Mouse (Mus musculus): ENCODE data around the gene Sema4f. TPM values are rescaled to one million over a fixed set of nuclear protein-coding genes. Genes with fewer than 3 reads are reported as not detected.
A peak's percentile ranks its signal among the peaks of the same experiment; 100 is the strongest.

Gene Sema4f
- polyA plus RNA-seq, 1 experiment from 2014 or later: 2.0 TPM

DNA sequence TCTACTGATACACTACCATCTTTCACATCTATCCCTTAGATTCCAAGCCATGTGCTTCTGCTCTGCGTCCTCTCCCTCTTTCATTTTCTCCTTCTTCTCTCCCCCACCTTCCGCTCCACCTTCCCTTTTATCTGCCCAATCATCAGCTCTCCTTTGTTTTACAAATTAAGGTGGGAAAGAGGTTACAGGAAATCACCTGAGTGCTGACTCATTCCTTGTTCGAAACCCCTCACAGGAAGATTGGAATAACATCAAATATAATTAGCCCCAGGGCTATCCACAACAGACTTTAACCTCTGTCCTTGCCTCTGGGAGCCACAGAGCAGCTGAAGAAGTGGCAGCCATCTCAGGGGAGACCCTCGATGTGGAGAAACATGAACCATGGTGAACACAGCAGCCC is 53.7 kb downstream of the Sema4f start:
- 84% methylated on average over 4 of the region's 4 CpGs for WGBS
- H3K9me3 ChIP-seq (ENCODE audit: control insufficient read depth, low read length): no peaks in the 10 kb centered on the region
- no peak overlapping the region for H3K4me2 ChIP-seq (replicated peaks; ENCODE audit: low read depth, low read length)
- no peak for ATAC-seq (ENCODE audit: low FRiP score)
- no peaks in the 10 kb centered on the region for H3K36me3 ChIP-seq (ENCODE audit: control insufficient read depth, insufficient read depth, low read length)
- DNase-seq (ENCODE audit: low spot score): no peak
- H3K27me3 ChIP-seq (ENCODE audit: control insufficient read depth, insufficient read depth, low read length): no peaks in the 10 kb centered on the region
- H3K9ac ChIP-seq (ENCODE audit: low read depth, low read length): no peak overlapping the region
- no peaks in the 10 kb centered on the region for H3K4me1 ChIP-seq (replicated peaks; ENCODE audit: control insufficient read depth, insufficient read depth, low read length)
- no peak overlapping the region for H3K27ac ChIP-seq (ENCODE audit: low read depth, low read length)
- H3K4me3 ChIP-seq (ENCODE audit: low read depth, low read length): no peak overlapping the region

DNA sequence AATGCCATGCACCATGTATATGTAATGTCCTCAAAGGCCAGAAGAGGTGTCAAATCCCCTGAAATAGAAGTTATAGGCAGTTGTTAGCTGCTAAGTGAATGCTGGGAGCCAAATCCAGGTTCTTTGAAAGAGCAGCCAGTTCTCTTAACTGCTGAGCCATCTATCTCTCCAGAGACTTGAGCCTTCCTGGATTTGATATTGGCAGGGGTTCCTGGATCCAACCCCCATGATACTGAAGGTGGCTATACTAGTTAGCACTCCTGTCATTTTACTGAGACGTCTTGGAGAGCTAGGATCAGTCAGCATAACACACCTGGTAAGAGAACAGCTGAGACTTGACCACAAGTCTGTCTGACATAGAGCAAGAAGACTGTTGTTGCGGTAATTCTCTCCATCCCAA is 54.1 kb downstream of the Sema4f start:
- no peak overlapping the region for H3K4me3 ChIP-seq (ENCODE audit: low read depth, low read length)
- H3K9ac ChIP-seq (ENCODE audit: low read depth, low read length): no peak overlapping the region
- no peak for ATAC-seq (ENCODE audit: low FRiP score)
- no peaks in the 10 kb centered on the region for H3K9me3 ChIP-seq (ENCODE audit: control insufficient read depth, low read length)
- H3K27me3 ChIP-seq (ENCODE audit: control insufficient read depth, insufficient read depth, low read length): no peaks in the 10 kb centered on the region
- H3K4me2 ChIP-seq (replicated peaks; ENCODE audit: low read depth, low read length): no peak overlapping the region
- 77% methylated on average over 2 of the region's 2 CpGs for WGBS
- H3K27ac ChIP-seq (ENCODE audit: low read depth, low read length): no peak overlapping the region
- no peak for DNase-seq (ENCODE audit: low spot score)
- H3K36me3 ChIP-seq (ENCODE audit: control insufficient read depth, insufficient read depth, low read length): no peaks in the 10 kb centered on the region
- no peaks in the 10 kb centered on the region for H3K4me1 ChIP-seq (replicated peaks; ENCODE audit: control insufficient read depth, insufficient read depth, low read length)

DNA sequence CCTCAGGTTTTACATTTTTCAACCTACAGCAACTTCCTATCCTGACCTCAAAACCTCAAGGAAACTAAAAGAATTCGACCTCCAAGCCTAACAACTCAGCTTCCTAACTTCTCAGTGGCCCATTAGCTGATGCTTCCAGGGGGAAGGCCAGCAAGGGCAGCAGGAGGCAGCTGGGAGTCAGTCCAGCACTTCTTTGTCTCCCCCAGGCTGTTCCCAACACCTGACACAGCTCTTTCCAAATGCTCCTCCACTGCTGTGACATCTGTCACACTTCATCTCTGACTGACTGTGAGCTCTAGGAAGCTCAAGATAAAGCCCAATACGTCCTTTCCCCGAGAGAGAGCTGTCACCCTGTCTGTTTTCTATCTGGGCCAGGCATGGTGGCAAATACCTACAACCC is 55.0 kb downstream of the Sema4f start:
- H3K4me1 ChIP-seq (replicated peaks; ENCODE audit: control insufficient read depth, insufficient read depth, low read length): no peaks in the 10 kb centered on the region
- no peak overlapping the region for H3K27ac ChIP-seq (ENCODE audit: low read depth, low read length)
- H3K36me3 ChIP-seq (ENCODE audit: control insufficient read depth, insufficient read depth, low read length): no peaks in the 10 kb centered on the region
- no peaks in the 10 kb centered on the region for H3K9me3 ChIP-seq (ENCODE audit: control insufficient read depth, low read length)
- DNase-seq (ENCODE audit: low spot score): no peak
- H3K27me3 ChIP-seq (ENCODE audit: control insufficient read depth, insufficient read depth, low read length): no peaks in the 10 kb centered on the region
- no peak overlapping the region for H3K4me3 ChIP-seq (ENCODE audit: low read depth, low read length)
- H3K4me2 ChIP-seq (replicated peaks; ENCODE audit: low read depth, low read length): no peak overlapping the region
- 55% methylated on average over 3 of the region's 3 CpGs for WGBS
- ATAC-seq (ENCODE audit: low FRiP score): no peak
- no peak overlapping the region for H3K9ac ChIP-seq (ENCODE audit: low read depth, low read length)

DNA sequence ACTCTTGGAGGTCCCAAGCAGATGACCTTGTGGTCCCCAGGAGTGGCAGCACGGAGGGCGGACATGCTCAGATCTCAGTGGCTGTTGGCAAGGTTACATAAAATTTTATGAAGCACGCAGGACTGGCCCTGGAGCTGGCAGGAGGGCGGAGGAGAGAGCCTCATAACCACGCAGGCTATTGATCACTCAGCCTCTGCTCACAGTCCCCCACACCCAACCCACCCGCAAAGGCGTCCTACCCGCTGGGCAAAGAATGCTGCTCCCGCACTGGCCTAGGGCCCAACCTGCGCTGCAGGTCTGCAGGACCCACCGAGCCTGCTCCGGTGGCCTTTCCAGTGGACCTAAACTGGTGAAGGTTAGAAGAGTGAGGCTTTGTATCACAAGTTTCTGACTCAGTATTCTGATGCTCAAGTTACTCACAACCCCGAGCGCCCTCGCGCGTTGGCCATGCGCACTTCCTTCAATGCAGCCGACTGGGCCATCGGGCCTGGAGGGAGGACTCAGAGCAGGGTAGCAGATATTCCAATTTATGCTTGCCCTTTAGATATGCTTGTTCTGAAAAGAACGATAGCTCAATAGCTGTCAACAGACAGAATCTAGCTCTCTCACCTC is 58.0 kb downstream of the Sema4f start:
- WGBS: 51% methylated on average over 19 of the region's 21 CpGs
- ATAC-seq (ENCODE audit: low FRiP score) (peak; percentile 12; the same call in 1 of the 2 replicates), DNase-seq (ENCODE audit: low spot score) (peak; percentile 69)
- no peaks in the 10 kb centered on the region for H3K27me3 ChIP-seq (ENCODE audit: control insufficient read depth, insufficient read depth, low read length)
- no peak overlapping the region for H3K4me3 ChIP-seq (ENCODE audit: low read depth, low read length)
- H3K36me3 ChIP-seq (ENCODE audit: control insufficient read depth, insufficient read depth, low read length): no peaks in the 10 kb centered on the region
- no peak overlapping the region for H3K9ac ChIP-seq (ENCODE audit: low read depth, low read length)
- H3K4me2 ChIP-seq (replicated peaks; ENCODE audit: low read depth, low read length): no peak overlapping the region
- H3K9me3 ChIP-seq (ENCODE audit: control insufficient read depth, low read length): no peaks in the 10 kb centered on the region
- no peaks in the 10 kb centered on the region for H3K4me1 ChIP-seq (replicated peaks; ENCODE audit: control insufficient read depth, insufficient read depth, low read length)
- no peak overlapping the region for H3K27ac ChIP-seq (ENCODE audit: low read depth, low read length)

DNA sequence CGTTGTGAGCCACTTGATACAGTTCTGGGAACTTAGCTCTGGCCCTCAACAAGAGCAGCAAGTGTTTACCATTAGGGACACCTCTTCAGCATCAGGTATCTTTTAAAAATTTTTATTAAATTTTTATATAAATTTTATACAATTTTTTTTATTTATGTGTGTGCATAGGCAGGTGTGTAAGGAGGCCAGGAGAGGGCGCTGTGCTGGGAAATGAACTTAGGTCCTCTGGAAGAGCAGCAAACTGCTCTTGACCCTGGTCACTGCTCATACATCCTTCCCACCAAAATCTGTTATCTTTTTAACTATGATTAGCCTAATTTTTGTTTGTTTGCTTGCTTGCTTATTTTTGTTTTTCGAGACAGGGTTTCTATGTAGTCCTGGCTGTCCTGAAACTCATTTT is 58.8 kb downstream of the Sema4f start:
- no peaks in the 10 kb centered on the region for H3K36me3 ChIP-seq (ENCODE audit: control insufficient read depth, insufficient read depth, low read length)
- no peak overlapping the region for H3K4me3 ChIP-seq (ENCODE audit: low read depth, low read length)
- no peak overlapping the region for H3K9ac ChIP-seq (ENCODE audit: low read depth, low read length)
- 73% methylated on average over 3 of the region's 3 CpGs for WGBS
- H3K9me3 ChIP-seq (ENCODE audit: control insufficient read depth, low read length): no peaks in the 10 kb centered on the region
- DNase-seq (ENCODE audit: low spot score) (peak; percentile 17), ATAC-seq (ENCODE audit: low FRiP score) (no peak)
- H3K27me3 ChIP-seq (ENCODE audit: control insufficient read depth, insufficient read depth, low read length): no peaks in the 10 kb centered on the region
- no peaks in the 10 kb centered on the region for H3K4me1 ChIP-seq (replicated peaks; ENCODE audit: control insufficient read depth, insufficient read depth, low read length)
- no peak overlapping the region for H3K27ac ChIP-seq (ENCODE audit: low read depth, low read length)
- no peak overlapping the region for H3K4me2 ChIP-seq (replicated peaks; ENCODE audit: low read depth, low read length)

DNA sequence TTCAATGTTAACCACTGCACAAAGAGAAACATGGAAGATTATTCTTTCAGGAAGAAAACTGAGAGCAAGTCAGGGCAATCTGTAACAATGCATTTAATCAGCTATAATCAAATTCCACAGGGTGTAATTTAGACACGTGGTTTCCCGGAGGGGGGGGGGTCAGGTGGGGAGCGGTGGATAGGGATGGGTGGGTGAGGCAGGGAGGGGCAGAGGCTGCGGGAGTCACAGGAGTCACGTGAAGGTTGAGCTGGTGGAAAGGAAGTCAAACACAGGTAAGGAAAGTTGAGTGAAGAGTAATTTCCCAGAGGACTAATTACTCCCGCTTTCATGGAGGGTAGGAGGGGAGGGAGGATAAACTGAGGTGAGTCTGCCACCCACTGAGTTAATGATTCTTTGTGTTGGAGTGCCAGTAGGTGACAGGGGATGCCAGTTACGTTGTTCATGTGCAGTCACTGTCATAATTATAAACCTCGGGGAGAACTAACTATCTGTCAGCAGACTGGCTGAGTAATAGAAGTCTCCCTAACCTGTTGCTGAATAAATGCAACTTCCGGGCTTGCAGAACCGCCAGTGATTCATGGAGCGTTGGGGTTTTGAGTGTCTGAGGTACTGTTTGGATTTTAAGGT is 60.0 kb downstream of the Sema4f start:
- DNase-seq (ENCODE audit: low spot score) (no peak), ATAC-seq (ENCODE audit: low FRiP score) (no peak)
- Histone ChIP-seq H3K9ac (ENCODE audit: low read depth, low read length) (no peak overlapping the region), H3K4me3 (ENCODE audit: low read depth, low read length) (no peak overlapping the region), H3K27ac (ENCODE audit: low read depth, low read length) (no peak overlapping the region), H3K9me3 (ENCODE audit: control insufficient read depth, low read length) (no peaks in the 10 kb centered on the region), H3K4me1 (replicated peaks; ENCODE audit: control insufficient read depth, insufficient read depth, low read length) (no peaks in the 10 kb centered on the region), H3K4me2 (replicated peaks; ENCODE audit: low read depth, low read length) (no peak overlapping the region), H3K27me3 (ENCODE audit: control insufficient read depth, insufficient read depth, low read length) (no peaks in the 10 kb centered on the region), H3K36me3 (ENCODE audit: control insufficient read depth, insufficient read depth, low read length) (no peaks in the 10 kb centered on the region)
- 73% methylated on average over 11 of the region's 11 CpGs for WGBS

DNA sequence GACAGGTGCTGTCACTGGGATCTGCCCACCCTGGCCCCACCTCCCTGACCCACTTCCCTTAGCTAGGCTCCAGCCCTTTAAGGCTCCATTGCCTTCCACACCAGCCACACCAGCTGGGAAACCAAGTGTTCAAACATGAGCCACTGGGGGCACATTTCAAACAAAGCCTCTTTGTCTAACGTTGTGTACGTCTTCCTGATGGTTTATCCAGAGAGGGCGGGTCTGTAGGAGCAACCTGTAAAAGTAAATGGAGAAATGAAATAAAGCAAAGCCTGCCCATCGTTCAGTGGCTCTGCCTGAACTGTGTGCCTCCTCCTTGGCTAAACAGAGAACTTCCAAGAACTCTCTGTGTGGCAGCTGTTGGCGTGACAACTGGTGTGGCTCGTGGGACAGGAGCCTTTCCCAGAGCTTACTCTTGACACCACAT is 64.0 kb downstream of the Sema4f start:
- Histone ChIP-seq H3K9ac (ENCODE audit: low read depth, low read length) (no peak overlapping the region), H3K4me2 (replicated peaks; ENCODE audit: low read depth, low read length) (no peak overlapping the region), H3K4me3 (ENCODE audit: low read depth, low read length) (no peak overlapping the region), H3K9me3 (ENCODE audit: control insufficient read depth, low read length) (no peaks in the 10 kb centered on the region), H3K27me3 (ENCODE audit: control insufficient read depth, insufficient read depth, low read length) (no peaks in the 10 kb centered on the region), H3K4me1 (replicated peaks; ENCODE audit: control insufficient read depth, insufficient read depth, low read length) (no peaks in the 10 kb centered on the region), H3K36me3 (ENCODE audit: control insufficient read depth, insufficient read depth, low read length) (no peaks in the 10 kb centered on the region), H3K27ac (ENCODE audit: low read depth, low read length) (no peak overlapping the region)
- WGBS: 66% methylated on average over 6 of the region's 6 CpGs
- ATAC-seq (ENCODE audit: low FRiP score): no peak
- no peak for DNase-seq (ENCODE audit: low spot score)

DNA sequence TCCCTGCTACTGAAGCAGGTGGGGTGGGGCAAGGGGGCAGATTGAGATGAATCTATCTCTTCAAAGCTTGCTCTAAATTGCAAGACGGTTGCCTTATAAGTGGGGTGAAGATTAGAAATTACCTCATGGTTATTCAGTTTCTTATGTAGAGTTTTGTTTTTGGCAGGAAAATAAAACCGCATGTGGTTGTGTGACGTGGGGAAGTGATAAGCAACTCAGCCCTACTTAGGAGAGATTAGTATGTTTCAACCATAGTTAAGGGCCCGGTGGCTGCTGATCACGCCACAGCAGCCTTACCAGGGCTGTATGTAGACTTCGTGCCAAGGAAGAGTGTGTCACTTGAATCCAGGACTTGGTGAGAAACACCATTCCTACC is 67.2 kb downstream of the Sema4f start:
- Histone ChIP-seq H3K9me3 (ENCODE audit: control insufficient read depth, low read length) (no peaks in the 10 kb centered on the region), H3K4me3 (ENCODE audit: low read depth, low read length) (no peak overlapping the region), H3K4me2 (replicated peaks; ENCODE audit: low read depth, low read length) (no peak overlapping the region), H3K4me1 (replicated peaks; ENCODE audit: control insufficient read depth, insufficient read depth, low read length) (no peaks in the 10 kb centered on the region), H3K27ac (ENCODE audit: low read depth, low read length) (no peak overlapping the region), H3K9ac (ENCODE audit: low read depth, low read length) (no peak overlapping the region), H3K27me3 (ENCODE audit: control insufficient read depth, insufficient read depth, low read length) (no peaks in the 10 kb centered on the region), H3K36me3 (ENCODE audit: control insufficient read depth, insufficient read depth, low read length) (no peaks in the 10 kb centered on the region)
- 97% methylated on average over 6 of the region's 6 CpGs for WGBS
- no peak for DNase-seq (ENCODE audit: low spot score)
- no peak for ATAC-seq (ENCODE audit: low FRiP score)

DNA sequence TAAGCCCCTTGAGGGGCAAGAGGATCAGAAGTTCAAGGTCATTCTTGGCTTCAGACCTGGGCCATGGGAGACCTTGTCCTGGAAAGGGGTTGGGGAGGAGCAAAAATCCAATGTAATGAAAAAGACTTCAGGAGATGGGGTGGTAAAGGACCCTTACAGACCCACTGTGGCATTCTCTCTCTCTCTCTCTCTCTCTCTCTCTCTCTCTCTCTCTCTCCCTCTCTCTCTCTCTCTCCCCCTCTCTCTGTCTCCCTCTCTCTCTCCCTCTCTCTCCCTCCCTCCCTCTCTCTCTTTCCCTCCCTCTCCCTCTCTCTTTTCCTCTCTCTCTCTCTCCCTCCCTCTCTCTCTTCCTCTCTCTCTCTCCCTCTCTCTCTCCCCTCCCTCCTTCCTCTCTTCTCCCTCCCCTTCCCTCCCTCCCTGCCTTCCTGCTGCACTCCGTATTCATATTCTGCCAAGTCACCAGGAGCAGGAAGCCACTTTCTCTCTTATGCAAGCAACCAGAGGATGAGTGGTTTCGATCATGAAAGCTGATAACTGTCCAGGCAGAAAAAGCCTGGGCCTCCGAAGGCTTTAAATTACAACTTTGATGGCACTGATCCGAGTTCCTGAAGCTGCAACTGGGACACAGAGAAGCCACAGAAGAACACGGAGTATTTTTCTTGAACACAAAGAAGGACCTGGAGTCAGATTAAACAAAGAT is 67.8 kb downstream of the Sema4f start:
- DNase-seq (ENCODE audit: low spot score): no peak
- no peaks in the 10 kb centered on the region for H3K4me1 ChIP-seq (replicated peaks; ENCODE audit: control insufficient read depth, insufficient read depth, low read length)

More for the DNA sequence above, 67.8 kb downstream of the Sema4f start:
- H3K4me2 ChIP-seq (replicated peaks; ENCODE audit: low read depth, low read length): no peak overlapping the region
- ATAC-seq (ENCODE audit: low FRiP score): no peak
- H3K27me3 ChIP-seq (ENCODE audit: control insufficient read depth, insufficient read depth, low read length): no peaks in the 10 kb centered on the region
- 46% methylated on average over 5 of the region's 5 CpGs for WGBS
- H3K27ac ChIP-seq (ENCODE audit: low read depth, low read length): no peak overlapping the region
- no peaks in the 10 kb centered on the region for H3K36me3 ChIP-seq (ENCODE audit: control insufficient read depth, insufficient read depth, low read length)
- no peak overlapping the region for H3K4me3 ChIP-seq (ENCODE audit: low read depth, low read length)
- H3K9ac ChIP-seq (ENCODE audit: low read depth, low read length): no peak overlapping the region
- H3K9me3 ChIP-seq (ENCODE audit: control insufficient read depth, low read length): no peaks in the 10 kb centered on the region

Data from hindbrain, embryonic 11.5 days (tissue).